8 mouse cellular contexts compared by ENCODE assay signal in the genomic region with DNA sequence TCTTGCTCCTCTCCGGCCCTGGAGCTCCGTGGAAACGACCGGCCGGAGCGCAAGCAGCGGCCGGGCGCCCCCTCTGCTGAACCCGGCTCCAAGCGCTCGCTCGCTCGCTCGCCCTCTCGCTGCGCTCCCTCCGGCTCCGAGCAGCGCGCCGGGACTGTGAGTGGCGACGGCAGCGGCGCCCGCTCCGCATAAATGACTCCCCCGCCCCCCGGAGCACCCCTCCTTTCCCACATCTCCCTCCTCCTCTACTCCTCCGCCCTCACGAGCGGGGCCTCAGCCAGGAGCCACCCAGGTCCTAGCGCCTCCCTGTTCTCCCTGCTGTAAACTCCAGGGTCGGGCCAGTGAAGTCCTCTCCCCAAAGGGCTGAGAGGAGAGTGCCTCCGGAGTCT. TPM values are rescaled to one million over a fixed set of nuclear protein-coding genes. Genes with fewer than 3 reads are reported as not detected.
A peak's percentile ranks its signal among the peaks of the same experiment; 100 is the strongest.
DNase-seq lines count a peak whose midpoint lies in the region; ATAC-seq and TF ChIP-seq lines count a peak whose summit lies in the region.

TSS of gene Pcsk5 (minus strand) at position 162 of the 389 bp plus-strand sequence.

- H3K4me3 ChIP-seq in embryonic facial prominence, embryonic 13.5 days = peak within 1 kb of the TSS; percentile 79
- H3K4me3 ChIP-seq in spleen, adult 2 months (ENCODE audit: extremely low read depth, insufficient read depth, insufficient read length) = peak within 1 kb of the TSS; percentile 28

- WGBS in embryonic facial prominence, embryonic 13.5 days = under 1% methylated on average over 36 of the region's 36 CpGs
- WGBS in spleen, adult 2 months = 1% methylated on average over 35 of the region's 36 CpGs

- H3K4me2 ChIP-seq in embryonic facial prominence, embryonic 13.5 days = peak within 1 kb of the TSS; percentile 76

- no peaks in the 10 kb centered on the region for H3K36me3 ChIP-seq in embryonic facial prominence, embryonic 13.5 days
- H3K36me3 ChIP-seq in spleen, adult 2 months (ENCODE audit: control insufficient read depth, insufficient read depth, low read length) = no peaks in the 10 kb centered on the region

- no peak for TF ChIP-seq CTCF in brain, embryonic 14.5 days (IDR thresholded peaks at IDR 0.05; ENCODE audit: borderline replicate concordance, extremely low read depth, insufficient read depth, insufficient read length)
- TF ChIP-seq CTCF in spleen, adult 2 months (IDR thresholded peaks at IDR 0.05; ENCODE audit: extremely low read depth, insufficient read depth, insufficient read length, insufficient replicate concordance) = no peak

- no peaks in the 10 kb centered on the region for H3K9me3 ChIP-seq in embryonic facial prominence, embryonic 13.5 days

- peak within 1 kb of the TSS; percentile 93 for H3K9ac ChIP-seq in embryonic facial prominence, embryonic 13.5 days

- peak; percentile 75 for TF ChIP-seq POLR2A in brain, embryonic 14.5 days (IDR thresholded peaks at IDR 0.05; ENCODE audit: borderline replicate concordance, extremely low read depth, insufficient read depth, insufficient read length, poor library complexity, severe bottlenecking)
- TF ChIP-seq POLR2A in spleen, adult 2 months (IDR thresholded peaks at IDR 0.05; ENCODE audit: low read depth, low read length) = no peak

- peak within 1 kb of the TSS; percentile 91 for H3K27ac ChIP-seq in embryonic facial prominence, embryonic 13.5 days
- peak within 1 kb of the TSS; percentile 15 for H3K27ac ChIP-seq in spleen, adult 2 months (ENCODE audit: insufficient read depth, low read length)

- peak; percentile 97 for DNase-seq in brain, embryonic 14.5 days (ENCODE audit: low read depth)
- peak; percentile 89 to 91 for DNase-seq in heart, adult 18-20 months
- DNase-seq in kidney, adult 11 months = peak; percentile 81
- peak; percentile 75 to 84 for DNase-seq in left cerebral cortex, postnatal 14 days (ENCODE audit: low spot score in 2 of 2)
- peak; percentile 87 for DNase-seq in mesoderm, embryonic 11.5 days (ENCODE audit: low read depth, low spot score)
- DNase-seq in spleen, adult 2 months (ENCODE audit: low read depth in 1 of 2, low spot score in 2 of 2) = peak in 1 of 2 experiments; percentile 6

- no peaks in the 10 kb centered on the region for H3K27me3 ChIP-seq in embryonic facial prominence, embryonic 13.5 days
- H3K27me3 ChIP-seq in spleen, adult 2 months (ENCODE audit: control insufficient read depth, insufficient read depth, low read length) = peaks cover 5% of the 10 kb centered on the region

- peaks cover 36% of the 10 kb centered on the region for H3K4me1 ChIP-seq in embryonic facial prominence, embryonic 13.5 days
- no peaks in the 10 kb centered on the region for H3K4me1 ChIP-seq in spleen, adult 2 months (ENCODE audit: control insufficient read depth, insufficient read depth, insufficient read length)

- peak; percentile 93 for ATAC-seq in embryonic facial prominence, embryonic 13.5 days (ENCODE audit: insufficient number of reproducible peaks, insufficient read depth, low FRiP score, low TSS enrichment, low read depth)
- ATAC-seq in activated CD4-positive, CD25-positive, alpha-beta regulatory T cell, adult 4 months = no peak

- intact Hi-C loops in left cerebral cortex, postnatal 14 days (cut with DNase I) = loop anchor here (5.0 to 10.0 kb wide), 2 partner anchors 65 to 363 kb away; no protein-coding TSS in a partner anchor

RNA-seq across cellular contexts. Expression of gene Pcsk5, which starts in this region (rescaled TPM):
- polyA plus RNA-seq in brain, embryonic 14.5 days (2012; rRNA removed) = 4.7 and 6.3 TPM in 2 replicates
- 30.8 and 33.9 TPM in 2 replicates for polyA plus RNA-seq in embryonic facial prominence, embryonic 13.5 days (2015; fragmentation: Nextera tagmentation; extraction: Ambion mirVana)
- total RNA-seq in heart, adult 18-20 months (2021) = 1 to 10 TPM; 1.8 to 2.5 TPM
- 10 to 100 TPM; 13.1 to 18.9 TPM for total RNA-seq in left cerebral cortex, postnatal 14 days (2021)
- polyA plus RNA-seq in spleen, adult 2 months (2012; rRNA removed) = 0.93 and 1.2 TPM in 2 replicates
- polyA plus RNA-seq in activated CD4-positive, CD25-positive, alpha-beta regulatory T cell, adult 4 months (2017; shearing (Covaris generic)) = not detected
